Mouse (Mus musculus) Patski (cell line): ENCODE measurements around the gene Ciz1. TPM values are rescaled to one million over a fixed set of nuclear protein-coding genes. Genes with fewer than 3 reads are reported as not detected.

Source experiments
- ATAC-seq: fragments of 100-300 bp; one replicate; pipeline ENCODE4 v1.8.0; 2021
- CTCF ChIA-PET: fragments of 350-600 bp; sonication (Branson Sonifier 250); formaldehyde crosslinking; loops from one replicate; lab custom pipeline; 2022; ENCODE audit warnings: inconsistent platforms; lab: Charles Lee
- POLR2A ChIA-PET: fragments of 350-600 bp; sonication (Branson Sonifier 250); formaldehyde crosslinking; loops from one replicate; lab custom pipeline; 2022; ENCODE audit warnings: antibody characterized with exemption, inconsistent platforms; lab: Charles Lee
- DNase-seq: peaks from one replicate; pipeline ENCODE4 v3.0.0-alpha.2; 2011; ENCODE audit warnings: low read depth, low spot score
- H3K27me3 ChIP-seq: fragments of 371-371 bp; one replicate; pipeline ENCODE4 v1.5.1; 2021
- CTCF ChIP-seq: fragments of 100-300 bp; IDR thresholded peaks from one replicate; pipeline ENCODE4 v1.5.1; 2021
- in situ Hi-C: fragments of 300-500 bp; cut with MboI; formaldehyde crosslinking; loops from 3 replicates; pipeline ENCODE4 v1.11.1; 2018; ENCODE audit warnings: low pct_unique_long_range_greater_than_20kb, mixed read lengths
- polyA plus RNA-seq: library from polyadenylated mRNA; unstranded; gene quantifications from one replicate; pipeline ENCODE4 v1.2.3, GENCODE M21; 2021

Gene Ciz1
- polyA plus RNA-seq, 1 experiment from 2014 or later = 69.7 TPM

DNA sequence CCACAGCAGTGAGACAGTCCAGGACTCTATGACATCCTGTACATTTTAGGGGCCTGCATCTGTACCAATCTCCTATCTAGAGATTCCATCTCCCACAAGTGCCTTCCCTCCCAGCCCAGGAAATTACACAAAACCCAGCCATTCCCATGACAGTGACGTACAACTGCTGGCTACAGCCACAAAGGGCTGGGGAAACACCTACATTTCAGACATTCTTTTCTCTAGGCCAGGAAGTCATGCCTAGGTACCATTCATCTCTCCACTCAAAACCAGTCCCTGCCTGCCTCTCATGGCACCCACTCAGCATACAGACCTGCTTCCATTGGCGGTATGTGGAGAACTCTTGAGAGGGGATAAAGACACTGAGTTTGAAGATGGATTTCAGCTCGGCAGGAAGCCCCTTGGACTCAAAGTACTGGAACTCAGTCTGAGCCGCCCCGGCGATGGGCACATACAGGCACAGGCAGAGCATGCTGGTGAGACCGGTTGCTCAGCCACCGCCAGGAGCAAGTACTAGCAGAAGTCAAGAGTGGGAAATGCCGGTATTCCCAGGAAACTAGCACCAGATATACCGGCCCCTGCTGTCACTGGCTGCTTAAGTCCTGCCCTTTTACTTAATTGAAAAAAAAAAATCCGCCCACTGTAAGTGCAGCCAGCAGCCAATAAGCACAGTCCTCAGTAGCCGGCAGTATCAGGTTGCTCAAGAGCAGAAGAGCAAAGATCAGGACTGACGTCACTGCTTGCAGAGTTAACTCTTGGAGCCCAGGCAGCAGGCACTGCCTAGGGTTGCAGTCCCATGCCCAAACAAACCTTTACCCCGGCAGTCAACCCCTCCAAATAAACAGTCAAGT lies 71.6 kb downstream of the Ciz1 start:
- POLR2A ChIA-PET = interaction anchor here (1.3 kb wide), 1 partner anchor 27 kb away, joined by 3 read pairs; the partner anchor contains the start of gene Slc25a25
- no peak for TF ChIP-seq CTCF
- ATAC-seq = peak; percentile 79
- DNase-seq = no peak
- in situ Hi-C loops = no loop called here
- H3K27me3 ChIP-seq = no peaks in the 10 kb centered on the region
- CTCF ChIA-PET = no interaction called here

DNA sequence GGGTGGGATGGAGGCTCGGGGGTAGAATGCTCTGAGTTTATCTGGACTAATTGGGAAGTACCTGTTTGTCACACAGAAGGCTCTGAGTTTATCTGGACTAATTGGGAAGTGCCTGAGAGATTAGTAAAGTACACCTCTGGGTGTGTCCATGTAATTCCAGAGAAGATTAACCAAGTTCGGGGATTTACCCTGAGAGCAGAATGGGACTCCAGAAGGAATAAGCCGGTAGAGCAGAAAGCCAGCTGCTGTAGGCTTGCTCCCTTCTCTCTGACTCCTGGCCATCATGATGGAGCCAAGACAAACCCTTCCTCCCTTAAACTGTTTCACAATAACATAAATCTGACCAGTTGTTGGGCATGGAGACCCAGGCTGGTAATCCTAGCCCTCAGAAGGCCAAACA lies 72.7 kb downstream of the Ciz1 start:
- in situ Hi-C loops = no loop called here
- ChIA-PET CTCF (interaction anchor here (1.1 to 1.7 kb wide), 2 partner anchors 24 to 62 kb away, joined by 4 read pairs; no protein-coding TSS in a partner anchor), POLR2A (interaction anchor here (1.3 kb wide), 1 partner anchor 26 kb away, joined by 3 read pairs; the partner anchor contains the start of gene Slc25a25)
- no peak for ATAC-seq
- H3K27me3 ChIP-seq = no peaks in the 10 kb centered on the region
- no peak for TF ChIP-seq CTCF
- DNase-seq = no peak

DNA sequence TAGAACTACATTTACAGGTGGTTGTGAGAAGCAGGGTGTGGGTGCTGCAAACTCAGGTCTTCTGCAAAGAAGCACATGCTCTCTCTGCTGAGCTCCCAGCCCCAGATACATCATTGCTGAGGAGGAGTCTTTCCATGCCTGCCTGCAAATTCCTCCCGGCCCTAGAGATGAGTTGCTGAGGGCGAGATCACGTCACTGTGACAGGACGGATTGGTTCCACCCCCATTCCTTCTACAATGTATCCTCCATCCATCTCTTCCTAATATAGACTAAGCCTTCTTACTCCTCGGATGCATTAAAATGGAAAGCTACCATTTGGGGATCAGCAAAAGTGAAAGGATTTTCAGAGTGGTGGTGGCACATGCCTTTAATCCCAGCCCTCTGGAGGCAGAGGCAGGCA lies 73.4 kb downstream of the Ciz1 start:
- ATAC-seq (no peak), DNase-seq (no peak)
- TF ChIP-seq CTCF = no peak
- no peaks in the 10 kb centered on the region for H3K27me3 ChIP-seq
- in situ Hi-C loops = no loop called here
- POLR2A ChIA-PET = interaction anchor here (0.8 kb wide), 1 partner anchor 21 kb away, joined by 3 read pairs; no protein-coding TSS in a partner anchor
- CTCF ChIA-PET = interaction anchor here (1.0 to 1.7 kb wide), 3 partner anchors 21 to 61 kb away, joined by 3 to 4 read pairs (median 4); no protein-coding TSS in a partner anchor

GRCm38 (mm10) chr2:32426141-32426540 lies 74.0 kb downstream of the Ciz1 start:
- ATAC-seq = no peak
- POLR2A ChIA-PET = interaction anchor here (0.6 to 0.8 kb wide), 2 partner anchors 12 to 20 kb away, joined by 3 read pairs; no protein-coding TSS in a partner anchor
- CTCF ChIA-PET = interaction anchor here (1.0 to 1.7 kb wide), 2 partner anchors 21 to 23 kb away, joined by 3 to 4 read pairs; no protein-coding TSS in a partner anchor
- DNase-seq = no peak
- no peak for TF ChIP-seq CTCF
- in situ Hi-C loops = no loop called here
- no peaks in the 10 kb centered on the region for H3K27me3 ChIP-seq

DNA sequence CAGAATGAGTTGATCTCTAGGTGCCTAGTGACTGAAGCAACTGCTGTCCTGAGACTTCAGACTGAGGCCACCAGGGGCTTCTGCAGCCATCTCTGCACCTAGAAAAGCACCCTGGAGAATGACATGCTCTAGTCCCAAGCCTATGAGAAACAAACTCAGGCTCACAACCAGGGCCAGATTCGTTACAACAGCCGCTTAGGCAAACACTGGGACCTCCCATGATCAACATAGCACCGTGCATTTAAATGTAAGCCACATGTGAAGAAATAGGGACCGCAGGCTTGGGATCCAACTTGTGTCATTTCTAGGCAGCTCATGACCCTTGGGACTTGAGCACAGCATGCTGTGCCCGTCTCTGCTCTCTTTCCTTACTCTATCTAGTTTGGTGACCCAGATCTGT lies 75.6 kb downstream of the Ciz1 start:
- TF ChIP-seq CTCF = no peak
- CTCF ChIA-PET = interaction anchor here (1.5 to 1.6 kb wide), 2 partner anchors 9 to 59 kb away, joined by 4 read pairs; no protein-coding TSS in a partner anchor
- no peak for ATAC-seq

DNA sequence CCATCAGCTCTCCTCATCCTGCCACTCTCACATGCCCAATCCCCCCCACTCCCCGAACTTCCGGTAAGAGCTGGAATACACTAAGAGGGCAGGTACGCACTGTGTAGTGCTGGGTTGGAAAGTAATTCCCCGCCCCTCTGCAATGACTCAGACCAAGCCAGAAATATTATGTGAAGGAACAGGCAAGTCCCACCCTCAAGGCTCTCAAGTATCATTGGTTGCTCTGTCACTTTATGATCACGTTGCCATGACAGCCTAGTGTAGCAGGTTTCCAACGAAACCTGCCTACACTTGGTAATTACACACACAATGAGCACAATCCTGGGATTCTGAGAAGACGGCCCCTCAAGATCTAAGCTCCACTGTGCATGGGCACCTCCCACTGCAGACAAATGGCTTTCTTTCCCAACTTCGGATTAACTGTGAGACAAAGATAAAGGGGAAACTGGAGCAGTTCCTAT lies 76.2 kb downstream of the Ciz1 start:
- peak; percentile 17 for ATAC-seq
- POLR2A ChIA-PET = no interaction called here
- CTCF ChIA-PET = interaction anchor here (1.2 to 1.6 kb wide), 3 partner anchors 9 to 59 kb away, joined by 3 to 4 read pairs (median 4); no protein-coding TSS in a partner anchor
- H3K27me3 ChIP-seq = no peaks in the 10 kb centered on the region
- TF ChIP-seq CTCF = no peak
- in situ Hi-C loops = no loop called here
- DNase-seq = no peak

More for the DNA sequence above, 75.6 kb downstream of the Ciz1 start:
- DNase-seq = no peak
- POLR2A ChIA-PET = no interaction called here
- in situ Hi-C loops = no loop called here
- no peaks in the 10 kb centered on the region for H3K27me3 ChIP-seq

DNA sequence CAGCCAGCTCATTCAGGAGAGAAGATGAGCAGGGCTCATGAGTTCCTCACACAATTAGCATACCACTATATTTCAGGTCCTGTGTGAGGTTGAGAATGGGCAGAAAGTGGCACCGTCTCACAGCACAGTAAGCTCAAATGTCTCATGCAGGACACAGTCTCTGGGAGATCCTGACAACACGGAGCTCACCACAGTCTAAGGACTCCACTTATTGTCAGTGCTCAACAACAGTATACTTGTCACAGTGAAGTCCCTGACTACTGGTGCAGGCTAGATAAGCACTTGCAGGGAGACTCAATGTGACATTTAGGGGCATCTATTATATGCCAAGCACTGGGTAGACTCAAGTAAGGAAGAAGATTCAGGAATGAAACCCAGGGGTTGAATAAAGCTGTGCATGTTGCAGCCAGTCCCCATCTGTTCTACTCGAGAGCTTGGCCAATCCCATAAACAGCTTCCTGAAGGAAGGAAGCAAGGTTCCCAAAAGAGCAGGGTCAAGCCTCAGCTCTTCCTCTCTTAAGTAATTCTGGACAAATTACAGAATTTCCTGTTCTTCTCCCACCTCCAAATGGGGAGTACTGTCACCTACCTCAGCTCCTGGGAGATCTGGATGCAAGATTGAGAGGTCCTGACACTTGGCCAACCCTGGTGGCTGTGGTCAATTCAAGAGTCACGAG lies 77.2 kb downstream of the Ciz1 start:
- ATAC-seq = no peak
- no peak for TF ChIP-seq CTCF
- in situ Hi-C loops = no loop called here

More for the DNA sequence above, 77.2 kb downstream of the Ciz1 start:
- no peaks in the 10 kb centered on the region for H3K27me3 ChIP-seq
- ChIA-PET CTCF (interaction anchor here (0.8 to 1.6 kb wide), 5 partner anchors 8 to 58 kb away, joined by 3 to 5 read pairs (median 4); no protein-coding TSS in a partner anchor), POLR2A (no interaction called here)
- no peak for DNase-seq

Other genes starting within 250 kb of the Ciz1 start
- gene Prrc2b, start 201.2 kb upstream of the Ciz1 start, polyA plus RNA-seq = 81.9 TPM
- 32.1 TPM for gene Pomt1, start 115.7 kb upstream of the Ciz1 start, polyA plus RNA-seq
- gene Uck1, start 92.2 kb upstream of the Ciz1 start, polyA plus RNA-seq = 67.5 TPM
- 70.8 TPM for gene Golga2, start 64.9 kb upstream of the Ciz1 start, polyA plus RNA-seq
- gene Swi5, start 64.3 kb upstream of the Ciz1 start, polyA plus RNA-seq = 400 TPM
- gene Dnm1, start 1.0 kb downstream of the Ciz1 start, polyA plus RNA-seq = 18.0 TPM
- gene 1110008P14Rik, start 29.6 kb downstream of the Ciz1 start, polyA plus RNA-seq = 89.4 TPM
- 98.7 TPM for gene Lcn2, start 35.9 kb downstream of the Ciz1 start, polyA plus RNA-seq
- gene Ptges2, start 43.6 kb downstream of the Ciz1 start, polyA plus RNA-seq = 53.1 TPM
- 5.9 TPM for gene Naif1, start 98.1 kb downstream of the Ciz1 start, polyA plus RNA-seq
- gene Slc25a25, start 99.1 kb downstream of the Ciz1 start, polyA plus RNA-seq = 18.5 TPM
- 11.8 TPM for gene Fam102a, start 183.0 kb downstream of the Ciz1 start, polyA plus RNA-seq
- 59.3 TPM for gene Dpm2, start 218.5 kb downstream of the Ciz1 start, polyA plus RNA-seq
- 0.47 TPM for gene Pip5kl1, start 222.5 kb downstream of the Ciz1 start, polyA plus RNA-seq
- gene 9430097D07Rik, start 223.4 kb downstream of the Ciz1 start, polyA plus RNA-seq = 0.08 TPM
- gene St6galnac4, start 234.8 kb downstream of the Ciz1 start, polyA plus RNA-seq = 28.8 TPM
- 38.2 TPM for gene St6galnac6, start 247.4 kb downstream of the Ciz1 start, polyA plus RNA-seq